In the genomic region with DNA sequence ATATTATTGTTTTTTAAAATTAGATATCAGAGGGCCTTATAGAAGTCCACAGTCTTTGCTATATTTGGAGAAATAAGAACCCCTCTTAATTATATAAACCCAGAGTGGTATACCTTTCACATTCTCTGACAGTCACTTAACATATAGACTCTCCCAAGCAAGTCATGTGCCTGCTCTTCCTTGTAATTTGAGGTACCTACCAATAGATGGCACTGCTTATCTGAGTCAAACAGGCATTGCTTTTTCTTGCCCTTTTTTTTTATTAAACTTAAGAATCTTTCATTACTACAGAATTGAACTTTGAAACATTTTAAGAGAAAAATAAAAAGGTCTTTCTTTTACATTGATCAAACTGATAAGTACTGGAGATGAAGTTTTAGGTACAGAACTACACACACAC, we compare ENCODE assay signal across 13 mouse cellular contexts. TPM values are rescaled to one million over a fixed set of nuclear protein-coding genes. Genes with fewer than 3 reads are reported as not detected.
DNase-seq lines count a peak whose midpoint lies in the region; ATAC-seq and TF ChIP-seq lines count a peak whose summit lies in the region.
"Had no signal": no experiment of that assay in that cellular context is flagged by ENCODE, and none has a peak within 500 bp of the region (broad histone marks: within the 10 kb centered on the region; RNA-seq: fewer than 3 reads in every experiment).

No protein-coding gene starts in this region.

- no peaks in the 10 kb centered on the region for H3K4me1 ChIP-seq in G1E (ENCODE audit: insufficient read depth, low read depth, low read length)
- no peaks in the 10 kb centered on the region for H3K4me1 ChIP-seq in forebrain, postnatal 0 days (ENCODE audit: insufficient read depth)

- no peak overlapping the region for H3K4me2 ChIP-seq in forebrain, postnatal 0 days (ENCODE audit: low read depth)
- H3K4me2 ChIP-seq: heart, embryonic 15.5 days had no signal

- H3K36me3 ChIP-seq in G1E (replicated peaks) = no peaks in the 10 kb centered on the region
- H3K36me3 ChIP-seq in forebrain, postnatal 0 days (ENCODE audit: insufficient read depth) = no peaks in the 10 kb centered on the region
- H3K36me3 ChIP-seq: heart, embryonic 15.5 days had no signal

- no peak for DNase-seq in layer of hippocampus, adult 2 months (ENCODE audit: low spot score in 2 of 2)
- no peak for DNase-seq in layer of hippocampus, adult 9-11 months
- peak; percentile 50 for DNase-seq in CD4-positive helper T cell, adult 2 months (ENCODE audit: low read depth, low spot score)
- no peak for DNase-seq in G1E (ENCODE audit: low spot score)
- DNase-seq in forebrain, postnatal 0 days = no peak
- DNase-seq: right cerebral cortex, postnatal 25 days; thymus, adult 2 months had no signal

- no peak overlapping the region for H3K4me3 ChIP-seq in layer of hippocampus, adult 2 months
- no peak overlapping the region for H3K4me3 ChIP-seq in G1E (ENCODE audit: low read depth, low read length)
- H3K4me3 ChIP-seq in forebrain, postnatal 0 days (ENCODE audit: low read depth, low read length) = no peak overlapping the region
- H3K4me3 ChIP-seq: heart, embryonic 15.5 days had no signal

- peak; percentile 73 for TF ChIP-seq CTCF in layer of hippocampus, adult 2 months (conservative IDR thresholded peaks at IDR 0.05)
- TF ChIP-seq CTCF in G1E (IDR thresholded peaks at IDR 0.05; ENCODE audit: low read depth, low read length) = 0 out of 2 replicates have a peak, but pooled peaks have one; percentile 14
- TF ChIP-seq CTCF in forebrain, postnatal 0 days (IDR thresholded peaks at IDR 0.05; ENCODE audit: low read depth) = no peak

- H3K9ac ChIP-seq in forebrain, postnatal 0 days = no peak overlapping the region
- H3K9ac ChIP-seq: heart, embryonic 15.5 days had no signal

- H3K9me3 ChIP-seq in G1E (replicated peaks) = no peaks in the 10 kb centered on the region
- no peaks in the 10 kb centered on the region for H3K9me3 ChIP-seq in forebrain, postnatal 0 days (ENCODE audit: low read length)
- H3K9me3 ChIP-seq: heart, embryonic 15.5 days had no signal

- no peaks in the 10 kb centered on the region for H3K27me3 ChIP-seq in G1E (ENCODE audit: insufficient read depth, low read length)
- no peaks in the 10 kb centered on the region for H3K27me3 ChIP-seq in forebrain, postnatal 0 days (ENCODE audit: insufficient read depth, low read length)
- H3K27me3 ChIP-seq: heart, embryonic 15.5 days had no signal

- no peak; the same call in 1 of the 2 replicates for ATAC-seq in G1E (ENCODE audit: extremely low read depth, insufficient number of reproducible peaks, low FRiP score, poor library complexity, severe bottlenecking)
- peak; percentile 62 for ATAC-seq in granulocyte monocyte progenitor cell, adult 5-6 weeks (replicated peaks; ENCODE audit: poor library complexity, severe bottlenecking)
- no peak for ATAC-seq in forebrain, postnatal 0 days
- no peak for ATAC-seq in monocyte, adult 5-6 weeks (replicated peaks; ENCODE audit: insufficient number of reproducible peaks, low FRiP score, low TSS enrichment, poor library complexity, severe bottlenecking)

- no peak overlapping the region for H3K27ac ChIP-seq in layer of hippocampus, adult 2 months
- H3K27ac ChIP-seq in forebrain, postnatal 0 days (ENCODE audit: low read depth, low read length) = no peak overlapping the region
- H3K27ac ChIP-seq: heart, embryonic 15.5 days had no signal

RNA-seq across cellular contexts. Expression of gene Apobec4, which starts 26.1 kb away (rescaled TPM):
- total RNA-seq in layer of hippocampus, adult 2 months (2021) = not detected
- total RNA-seq in G1E (2014; fragmentation: Nextera tagmentation) (not detected in 2 replicates), G1E (2017) (0.33 TPM in 1 of 2 replicates, not detected in the other)
- not detected in 2 replicates for polyA plus RNA-seq in G1E (2012)
- total RNA-seq in granulocyte monocyte progenitor cell, adult 5-6 weeks (2014; fragmentation: Nextera tagmentation) = not detected in 2 replicates
- not detected in 2 replicates for total RNA-seq in granulocyte monocyte progenitor cell, adult 5-6 weeks (2017)
- total RNA-seq in forebrain, postnatal 0 days (2014; rRNA removed) = 0.15 and 0.48 TPM in 2 replicates
- polyA plus RNA-seq in forebrain, postnatal 0 days (2015; fragmentation: Nextera tagmentation; extraction: Ambion mirVana) = 0.09 and 0.19 TPM in 2 replicates
- not detected in 3 replicates for total RNA-seq in monocyte, adult 5-6 weeks (2017)
- total RNA-seq: adrenal gland, adult 18-20 months; left cerebral cortex, adult 18-20 months had no signal
- polyA plus RNA-seq: cortical plate, adult 2 months; heart, embryonic 15.5 days; thymus, adult 2 months had no signal

RNA-seq across cellular contexts. Expression of gene Rgl1, which starts 41.9 kb away (rescaled TPM):
- 100 to 1,000 TPM; 126 TPM for total RNA-seq in layer of hippocampus, adult 2 months (2021)
- 2.2 and 4.0 TPM in 2 replicates for total RNA-seq in G1E (2014; fragmentation: Nextera tagmentation)
- total RNA-seq in G1E (2017) = 4.8 and 5.7 TPM in 2 replicates
- polyA plus RNA-seq in G1E (2012) = 0.21 and 0.26 TPM in 2 replicates
- total RNA-seq in granulocyte monocyte progenitor cell, adult 5-6 weeks (2014; fragmentation: Nextera tagmentation) = 1.6 and 3.3 TPM in 2 replicates
- total RNA-seq in granulocyte monocyte progenitor cell, adult 5-6 weeks (2017) = 0.46 and 2.1 TPM in 2 replicates
- 26.7 and 27.8 TPM in 2 replicates for total RNA-seq in forebrain, postnatal 0 days (2014; rRNA removed)
- polyA plus RNA-seq in forebrain, postnatal 0 days (2015; fragmentation: Nextera tagmentation; extraction: Ambion mirVana) = 18.8 and 22.5 TPM in 2 replicates
- 7.3 to 16.7 TPM (median 10.5 TPM) in 3 replicates for total RNA-seq in monocyte, adult 5-6 weeks (2017)

RNA-seq across cellular contexts. Expression of gene Arpc5, which starts 42.1 kb away (rescaled TPM):
- total RNA-seq in layer of hippocampus, adult 2 months (2021) = 100 to 1,000 TPM; 185 to 193 TPM
- total RNA-seq in G1E (2014; fragmentation: Nextera tagmentation) (280 and 292 TPM in 2 replicates), G1E (2017) (307 and 358 TPM in 2 replicates)
- 283 and 369 TPM in 2 replicates for polyA plus RNA-seq in G1E (2012)
- total RNA-seq in granulocyte monocyte progenitor cell, adult 5-6 weeks (2014; fragmentation: Nextera tagmentation) = 175 and 199 TPM in 2 replicates
- total RNA-seq in granulocyte monocyte progenitor cell, adult 5-6 weeks (2017) = 115 and 134 TPM in 2 replicates
- 301 and 341 TPM in 2 replicates for total RNA-seq in forebrain, postnatal 0 days (2014; rRNA removed)
- 537 and 561 TPM in 2 replicates for polyA plus RNA-seq in forebrain, postnatal 0 days (2015; fragmentation: Nextera tagmentation; extraction: Ambion mirVana)
- 321 to 382 TPM (median 369 TPM) in 3 replicates for total RNA-seq in monocyte, adult 5-6 weeks (2017)
